Mouse (Mus musculus): ENCODE data around the gene Mrpl48.

GRCm38 (mm10) chr7:100650421-100650820, 42.3 kb upstream of the Mrpl48 start:
- TF ChIP-seq CTCF (IDR thresholded peaks at IDR 0.05; ENCODE audit: low read depth, low read length) (no peak), POLR2A (IDR thresholded peaks at IDR 0.05; ENCODE audit: extremely low read depth, insufficient read depth, low read length) (no peak)

Data from liver, adult 2 months (tissue).